Mouse (Mus musculus) urinary bladder, adult 18-20 months (tissue): ENCODE results near the gene Sstr4.

Source experiments
- DNase-seq, 2 experiments: peaks; one replicate each; pipeline ENCODE4 v3.0.0; 2022; ENCODE audit warnings: low spot score in 2 of 2, mixed read lengths in 2 of 2

Gene Sstr4

GRCm38 (mm10) chr2:148395131-148396051 lies at the start of gene Sstr4:
Gene Sstr4, plus strand, starts transcription at chr2:148395344.
- peak in 1 of 2 experiments; percentile 35 for DNase-seq

GRCm38 (mm10) chr2:148345373-148345772 lies 49.8 kb upstream of the Sstr4 start:
- no peak for DNase-seq

GRCm38 (mm10) chr2:148346976-148347375 lies 48.2 kb upstream of the Sstr4 start:
- no peak for DNase-seq

- DNase-seq, result no peak
Measured at GRCm38 (mm10) chr2:148349509-148350307, 45.4 kb upstream of the Sstr4 start.

- DNase-seq, result no peak
Measured at GRCm38 (mm10) chr2:148350460-148350859, 44.7 kb upstream of the Sstr4 start.

GRCm38 (mm10) chr2:148352655-148353054 lies 42.5 kb upstream of the Sstr4 start:
- no peak for DNase-seq

- no peak for DNase-seq
Measured at GRCm38 (mm10) chr2:148357145-148357544, 38.0 kb upstream of the Sstr4 start.

GRCm38 (mm10) chr2:148364536-148364935 lies 30.6 kb upstream of the Sstr4 start:
- DNase-seq, result no peak

- DNase-seq, result no peak
Measured at GRCm38 (mm10) chr2:148365227-148365626, 29.9 kb upstream of the Sstr4 start.

GRCm38 (mm10) chr2:148371743-148372630 lies 23.2 kb upstream of the Sstr4 start:
- peak in 1 of 2 experiments; percentile 39 for DNase-seq

GRCm38 (mm10) chr2:148373602-148374071 lies 21.5 kb upstream of the Sstr4 start:
- no peak for DNase-seq

- DNase-seq, result no peak
Measured at GRCm38 (mm10) chr2:148375326-148376150, 19.6 kb upstream of the Sstr4 start.

- DNase-seq, result no peak
Measured at GRCm38 (mm10) chr2:148378817-148379342, 16.3 kb upstream of the Sstr4 start.

GRCm38 (mm10) chr2:148379899-148380413 lies 15.2 kb upstream of the Sstr4 start:
- DNase-seq, result no peak

GRCm38 (mm10) chr2:148381076-148381475 lies 14.1 kb upstream of the Sstr4 start:
- no peak for DNase-seq

- no peak for DNase-seq
Measured at GRCm38 (mm10) chr2:148386476-148386875, 8.7 kb upstream of the Sstr4 start.

- no peak for DNase-seq
Measured at GRCm38 (mm10) chr2:148386927-148387326, 8.2 kb upstream of the Sstr4 start.

GRCm38 (mm10) chr2:148387652-148388581 lies 7.2 kb upstream of the Sstr4 start:
- DNase-seq, result no peak

- DNase-seq, result no peak
Measured at GRCm38 (mm10) chr2:148393149-148393548, 2.0 kb upstream of the Sstr4 start.
